Mouse (Mus musculus) forebrain, embryonic 11.5 days (tissue): ENCODE measurements at regions not wholly inside any gene's neighbourhood (a gene's known extent, or its start where the extent isn't known, plus 50 kb on each side); places are given as distances from the start of the nearest gene placed in this dataset.

Experiments used
- ATAC-seq: fragments of 200-750 bp; cut with Nextera tagmentation; replicated peaks from 2 replicates; pipeline ENCODE4 v1.8.0; 2017; ENCODE audit warnings: moderate TSS enrichment; ENCODE audit not compliant: low FRiP score
- DNase-seq: peaks from one replicate; pipeline ENCODE4 v3.0.0-alpha.2; 2017; ENCODE audit warnings: low spot score
- H3K27ac ChIP-seq: fragments of 300-500 bp; sonication (generic); 2 replicates; pipeline ENCODE4 v1.5.1; 2014; ENCODE audit warnings: low read depth, low read length
- H3K27me3 ChIP-seq: fragments of 300-500 bp; sonication (generic); 2 replicates; pipeline ENCODE4 v1.6.1; 2014; ENCODE audit warnings: mild to moderate bottlenecking, low read length, mixed read lengths; ENCODE audit not compliant: control insufficient read depth, insufficient read depth
- H3K36me3 ChIP-seq: fragments of 300-500 bp; sonication (generic); 2 replicates; pipeline ENCODE4 v1.6.1; 2014; ENCODE audit warnings: mild to moderate bottlenecking, low read length, moderate library complexity, mixed read lengths; ENCODE audit not compliant: control insufficient read depth, insufficient read depth
- H3K4me1 ChIP-seq: fragments of 300-500 bp; sonication (generic); replicated peaks from 2 replicates; pipeline ENCODE4 v1.6.1; 2014; ENCODE audit warnings: low read length, mixed read lengths; ENCODE audit not compliant: control insufficient read depth, insufficient read depth
- H3K4me2 ChIP-seq: fragments of 300-500 bp; sonication (generic); 2 replicates; pipeline ENCODE4 v1.6.1; 2014; ENCODE audit warnings: low read depth, mild to moderate bottlenecking, low read length, moderate library complexity, mixed read lengths; ENCODE audit not compliant: severe bottlenecking
- H3K4me3 ChIP-seq: fragments of 300-500 bp; sonication (generic); 2 replicates; pipeline ENCODE4 v1.5.1; 2014; ENCODE audit warnings: low read depth, low read length
- H3K9ac ChIP-seq: fragments of 300-500 bp; sonication (generic); 2 replicates; pipeline ENCODE4 v1.6.1; 2014; ENCODE audit warnings: low read length
- H3K9me3 ChIP-seq: fragments of 300-500 bp; sonication (generic); 2 replicates; pipeline ENCODE4 v1.6.1; 2016; ENCODE audit warnings: low read length, mixed read lengths; ENCODE audit not compliant: control insufficient read depth
- WGBS: fragments of 180-500 bp; shearing (Covaris S2); extraction: QIAGEN DNeasy Blood & Tissue Kit; methylation state at CpG from one replicate; pipeline ENCODE4 v1.1.7; 2014; 5-methylcytosine and 5-hydroxymethylcytosine counted together

DNA sequence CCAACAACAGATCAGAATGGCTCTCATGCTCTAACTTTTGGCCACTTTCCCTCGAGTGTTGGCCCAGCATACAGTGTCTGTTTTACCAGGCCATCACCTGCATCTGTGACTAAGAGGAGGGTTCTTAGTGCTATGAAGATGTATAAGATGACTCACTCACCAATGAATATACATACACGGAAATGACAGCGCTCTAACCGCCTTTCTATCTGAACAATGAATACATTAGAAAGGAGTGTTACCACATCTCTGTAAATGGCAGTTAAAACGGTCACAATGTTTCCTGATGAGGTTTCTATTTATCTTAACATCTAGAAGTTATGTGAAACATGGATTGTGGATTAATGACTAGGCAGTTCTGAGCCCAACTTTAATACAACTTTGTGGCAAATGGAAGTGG lies 135.0 kb upstream of the Pkn2 start:
- Histone ChIP-seq H3K9me3 (no peaks in the 10 kb centered on the region), H3K36me3 (no peaks in the 10 kb centered on the region), H3K4me2 (no peak overlapping the region), H3K4me1 (no peaks in the 10 kb centered on the region), H3K4me3 (no peak overlapping the region), H3K27me3 (no peaks in the 10 kb centered on the region), H3K27ac (no peak overlapping the region), H3K9ac (no peak overlapping the region)
- WGBS, result 88% methylated on average over 5 of the region's 5 CpGs
- ATAC-seq (no peak), DNase-seq (no peak)

- WGBS, result 87% methylated on average over 4 of the region's 4 CpGs
- ATAC-seq, result no peak
Observed at GRCm38 (mm10) chr3:143014421-143014820, 132.6 kb upstream of the Pkn2 start.

GRCm38 (mm10) chr3:143007047-143007446 lies 125.2 kb upstream of the Pkn2 start:
- Histone ChIP-seq H3K9ac (no peak overlapping the region), H3K4me1 (no peaks in the 10 kb centered on the region), H3K36me3 (no peaks in the 10 kb centered on the region), H3K27me3 (no peaks in the 10 kb centered on the region), H3K27ac (no peak overlapping the region), H3K4me3 (no peak overlapping the region), H3K4me2 (no peak overlapping the region), H3K9me3 (no peaks in the 10 kb centered on the region)
- ATAC-seq (no peak), DNase-seq (no peak)
- 86% methylated on average over 3 of the region's 3 CpGs for WGBS

More at GRCm38 (mm10) chr3:143014421-143014820, 132.6 kb upstream of the Pkn2 start:
- no peaks in the 10 kb centered on the region for H3K27me3 ChIP-seq
- no peaks in the 10 kb centered on the region for H3K9me3 ChIP-seq
- H3K4me2 ChIP-seq, result no peak overlapping the region
- no peak overlapping the region for H3K27ac ChIP-seq
- H3K9ac ChIP-seq, result no peak overlapping the region
- H3K36me3 ChIP-seq, result no peaks in the 10 kb centered on the region
- no peak overlapping the region for H3K4me3 ChIP-seq
- DNase-seq, result no peak
- H3K4me1 ChIP-seq, result no peaks in the 10 kb centered on the region

DNA sequence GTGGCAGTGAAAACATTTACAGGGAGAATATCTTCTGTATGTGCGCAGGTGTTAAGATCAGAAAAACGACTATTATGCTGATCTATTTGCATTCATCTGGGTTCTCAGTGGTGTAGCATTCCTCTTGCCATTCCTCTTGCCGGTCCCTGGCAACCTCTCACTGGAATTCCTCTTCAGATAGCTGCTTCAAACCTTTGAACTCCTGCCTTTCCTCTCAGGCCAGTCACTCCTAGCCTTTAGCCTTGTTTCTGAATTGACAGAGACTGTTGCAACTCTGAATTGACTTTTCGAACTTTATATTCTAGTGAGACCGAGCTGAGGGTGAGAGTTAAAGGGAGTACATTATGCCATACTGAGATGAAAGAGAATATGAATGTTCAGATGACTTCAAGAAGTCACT lies 120.1 kb upstream of the Pkn2 start:
- Histone ChIP-seq H3K9ac (no peak overlapping the region), H3K4me2 (no peak overlapping the region), H3K4me3 (no peak overlapping the region), H3K27ac (no peak overlapping the region), H3K4me1 (no peaks in the 10 kb centered on the region), H3K27me3 (no peaks in the 10 kb centered on the region), H3K9me3 (no peaks in the 10 kb centered on the region), H3K36me3 (no peaks in the 10 kb centered on the region)
- ATAC-seq, result no peak
- WGBS, result 72% methylated on average over 5 of the region's 5 CpGs
- no peak for DNase-seq

- ATAC-seq (no peak), DNase-seq (no peak)
- Histone ChIP-seq H3K9ac (no peak overlapping the region), H3K27ac (no peak overlapping the region), H3K36me3 (no peaks in the 10 kb centered on the region), H3K27me3 (no peaks in the 10 kb centered on the region), H3K4me1 (no peaks in the 10 kb centered on the region), H3K4me3 (no peak overlapping the region), H3K9me3 (no peaks in the 10 kb centered on the region), H3K4me2 (no peak overlapping the region)
- 67% methylated on average over 3 of the region's 3 CpGs for WGBS
Observed at GRCm38 (mm10) chr3:142995981-142996743, 114.4 kb upstream of the Pkn2 start.

DNA sequence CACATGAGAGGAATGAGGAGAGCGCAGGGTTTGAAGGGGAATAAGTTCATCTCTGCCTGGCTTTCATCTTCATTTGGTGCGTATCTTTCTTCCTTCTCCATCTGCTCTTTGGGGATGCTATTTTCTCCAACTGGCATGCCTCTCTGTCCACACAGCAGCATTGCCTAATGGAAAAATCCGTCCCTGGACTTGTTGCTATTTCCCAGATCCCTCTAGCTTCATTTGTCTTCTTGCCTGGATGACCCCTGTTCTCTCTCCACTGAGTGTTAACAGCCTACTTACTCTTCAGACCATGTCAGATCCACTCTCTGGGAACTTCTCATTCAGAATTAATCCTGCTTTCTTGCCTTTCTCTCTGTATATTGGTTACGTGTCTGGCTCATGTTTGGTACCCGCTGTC lies 102.7 kb upstream of the Pkn2 start:
- H3K27me3 ChIP-seq, result no peaks in the 10 kb centered on the region
- DNase-seq (no peak), ATAC-seq (no peak)
- 89% methylated on average over 5 of the region's 5 CpGs for WGBS
- no peaks in the 10 kb centered on the region for H3K36me3 ChIP-seq
- no peak overlapping the region for H3K4me3 ChIP-seq
- no peak overlapping the region for H3K9ac ChIP-seq
- no peaks in the 10 kb centered on the region; the same call in 1 of the 2 replicates for H3K9me3 ChIP-seq
- H3K27ac ChIP-seq, result no peak overlapping the region
- no peaks in the 10 kb centered on the region for H3K4me1 ChIP-seq
- no peak overlapping the region for H3K4me2 ChIP-seq

DNA sequence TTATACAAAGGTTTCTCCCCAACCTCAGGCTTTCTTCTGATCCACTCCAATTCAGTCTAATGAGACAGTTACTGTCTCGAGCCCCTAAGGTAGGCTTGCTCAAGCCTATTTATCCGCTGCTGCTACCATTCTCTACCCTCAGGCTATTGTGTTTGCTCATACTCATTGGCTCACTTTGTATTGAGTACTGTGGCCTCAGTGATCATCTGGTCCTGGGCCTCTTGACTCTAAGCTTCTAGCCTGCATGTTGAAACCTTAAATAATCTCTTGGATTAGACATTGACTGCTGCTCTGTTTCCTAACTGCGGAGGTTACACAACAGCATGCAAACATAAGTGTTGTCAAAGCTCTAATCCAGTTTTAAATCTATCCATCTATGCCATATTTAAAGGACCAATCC lies 99.4 kb upstream of the Pkn2 start:
- 66% methylated on average over 3 of the region's 3 CpGs for WGBS
- no peaks in the 10 kb centered on the region for H3K9me3 ChIP-seq
- H3K36me3 ChIP-seq, result no peaks in the 10 kb centered on the region
- DNase-seq (no peak), ATAC-seq (no peak)
- no peak overlapping the region for H3K27ac ChIP-seq
- H3K27me3 ChIP-seq, result no peaks in the 10 kb centered on the region
- H3K4me3 ChIP-seq, result no peak overlapping the region
- 0 out of 2 replicates have a peak, but pooled peaks cover 3% of the 10 kb centered on the region for H3K4me1 ChIP-seq
- no peak overlapping the region for H3K9ac ChIP-seq
- H3K4me2 ChIP-seq, result no peak overlapping the region

GRCm38 (mm10) chr3:142979161-142979560 lies 97.4 kb upstream of the Pkn2 start:
- WGBS, result 19% methylated on average over 4 of the region's 4 CpGs
- Histone ChIP-seq H3K9ac (no peak overlapping the region), H3K36me3 (no peaks in the 10 kb centered on the region), H3K4me2 (no peak overlapping the region), H3K27me3 (no peaks in the 10 kb centered on the region), H3K27ac (no peak overlapping the region), H3K4me3 (no peak overlapping the region), H3K9me3 (no peaks in the 10 kb centered on the region), H3K4me1 (0 out of 2 replicates have a peak, but pooled peaks cover 3% of the 10 kb centered on the region)
- no peak for DNase-seq
- no peak for ATAC-seq
